Mouse (Mus musculus): ENCODE measurements around the gene Gm17374. TPM values are rescaled to one million over a fixed set of nuclear protein-coding genes. Genes with fewer than 3 reads are reported as not detected.
A peak's percentile ranks its signal among the peaks of the same experiment; 100 is the strongest.
"Not testable (repeated sequence)": the region's sequence is repeated elsewhere in the genome, so short reads cannot be mapped to it uniquely, and the experiment has no call there.

Gm17374 gene
- polyA plus RNA-seq, 1 experiment from 2014 or later: not detected

- peak within 1 kb of the TSS; percentile 95 for H3K9ac ChIP-seq (ENCODE audit: low read depth, low read length)
- WGBS (ENCODE audit: insufficient replicate concordance): under 1% methylated on average over 43 of the region's 43 CpGs
- peaks cover 3% of the 10 kb centered on the region; the same call in 1 of the 2 replicates for H3K36me3 ChIP-seq (ENCODE audit: control insufficient read depth, insufficient read depth, low read length)
- H3K4me2 ChIP-seq: peak within 1 kb of the TSS; percentile 70
- peak within 1 kb of the TSS; percentile 97 for H3K4me3 ChIP-seq (ENCODE audit: low read depth, low read length)
- no peaks in the 10 kb centered on the region for H3K27me3 ChIP-seq (ENCODE audit: control insufficient read depth, insufficient read depth, low read length)
- peak; percentile 98 for ATAC-seq (replicated peaks; ENCODE audit: insufficient number of reproducible peaks, low FRiP score, low TSS enrichment)
- H3K4me1 ChIP-seq (ENCODE audit: control insufficient read depth, insufficient read depth, low read length): peaks cover 3% of the 10 kb centered on the region
- H3K27ac ChIP-seq (ENCODE audit: low read depth, low read length): peak within 1 kb of the TSS; percentile 88
- no peaks in the 10 kb centered on the region for H3K9me3 ChIP-seq (replicated peaks; ENCODE audit: control insufficient read depth, low read length)
These were observed 18.4 kb downstream of the Gm17374 start, which contains the start of the genes Esf1 and Ndufaf5 for GRCm38 (mm10) chr2:140170127-140170802. TSS of gene Esf1 (minus strand) at chr2:140170564. TSS of gene Ndufaf5 (plus strand) at chr2:140170649.

- H3K9ac ChIP-seq (ENCODE audit: low read depth, low read length): peak overlapping the region; percentile 95
These were observed 19.1 kb downstream of the Gm17374 start for GRCm38 (mm10) chr2:140170803-140171553.

GRCm38 (mm10) chr2:140185685-140186210, 33.9 kb downstream of the Gm17374 start:
- not testable (repeated sequence) for H3K27me3 ChIP-seq (ENCODE audit: control insufficient read depth, insufficient read depth, low read length); H3K9me3 ChIP-seq (replicated peaks; ENCODE audit: control insufficient read depth, low read length); H3K27ac ChIP-seq (ENCODE audit: low read depth, low read length); ATAC-seq (replicated peaks; ENCODE audit: insufficient number of reproducible peaks, low FRiP score, low TSS enrichment); H3K4me3 ChIP-seq (ENCODE audit: low read depth, low read length); H3K4me1 ChIP-seq (ENCODE audit: control insufficient read depth, insufficient read depth, low read length); H3K4me2 ChIP-seq; H3K9ac ChIP-seq (ENCODE audit: low read depth, low read length); H3K36me3 ChIP-seq (ENCODE audit: control insufficient read depth, insufficient read depth, low read length)
- 92% methylated on average over 3 of the region's 3 CpGs for WGBS (ENCODE audit: insufficient replicate concordance)

More at GRCm38 (mm10) chr2:140170803-140171553, 19.1 kb downstream of the Gm17374 start:
- Histone ChIP-seq H3K4me1 (ENCODE audit: control insufficient read depth, insufficient read depth, low read length) (peaks cover 3% of the 10 kb centered on the region), H3K36me3 (ENCODE audit: control insufficient read depth, insufficient read depth, low read length) (peaks cover 3% of the 10 kb centered on the region; the same call in 1 of the 2 replicates), H3K9me3 (replicated peaks; ENCODE audit: control insufficient read depth, low read length) (no peaks in the 10 kb centered on the region), H3K27me3 (ENCODE audit: control insufficient read depth, insufficient read depth, low read length) (no peaks in the 10 kb centered on the region), H3K27ac (ENCODE audit: low read depth, low read length) (peak overlapping the region; percentile 88), H3K4me2 (peak overlapping the region; percentile 70), H3K4me3 (ENCODE audit: low read depth, low read length) (peak overlapping the region; percentile 97)
- WGBS (ENCODE audit: insufficient replicate concordance): 6% methylated on average over 28 of the region's 28 CpGs
- peak; percentile 84 for ATAC-seq (replicated peaks; ENCODE audit: insufficient number of reproducible peaks, low FRiP score, low TSS enrichment)

GRCm38 (mm10) chr2:140200713-140201112, 48.9 kb downstream of the Gm17374 start:
- Histone ChIP-seq H3K4me3 (ENCODE audit: low read depth, low read length) (no peak overlapping the region), H3K27me3 (ENCODE audit: control insufficient read depth, insufficient read depth, low read length) (no peaks in the 10 kb centered on the region), H3K36me3 (ENCODE audit: control insufficient read depth, insufficient read depth, low read length) (peaks cover 4% of the 10 kb centered on the region; the same call in 1 of the 2 replicates), H3K4me1 (ENCODE audit: control insufficient read depth, insufficient read depth, low read length) (peaks cover 3% of the 10 kb centered on the region; the same call in 1 of the 2 replicates), H3K9ac (ENCODE audit: low read depth, low read length) (no peak overlapping the region), H3K27ac (ENCODE audit: low read depth, low read length) (no peak overlapping the region), H3K9me3 (replicated peaks; ENCODE audit: control insufficient read depth, low read length) (no peaks in the 10 kb centered on the region), H3K4me2 (no peak overlapping the region)
- whole genome bisulfite sequencing (ENCODE audit: insufficient replicate concordance): 70% methylated on average over 2 of the region's 2 CpGs
- no peak for ATAC-seq (replicated peaks; ENCODE audit: insufficient number of reproducible peaks, low FRiP score, low TSS enrichment)

- no peaks in the 10 kb centered on the region for H3K9me3 ChIP-seq (replicated peaks; ENCODE audit: control insufficient read depth, low read length)
- H3K4me3 ChIP-seq (ENCODE audit: low read depth, low read length): no peak overlapping the region
- WGBS (ENCODE audit: insufficient replicate concordance): 50% methylated on average over 5 of the region's 5 CpGs
- H3K36me3 ChIP-seq (ENCODE audit: control insufficient read depth, insufficient read depth, low read length): peaks cover 4% of the 10 kb centered on the region; the same call in 1 of the 2 replicates
- H3K27me3 ChIP-seq (ENCODE audit: control insufficient read depth, insufficient read depth, low read length): no peaks in the 10 kb centered on the region
- peak overlapping the region; percentile 78 for H3K27ac ChIP-seq (ENCODE audit: low read depth, low read length)
- peak overlapping the region; percentile 40 for H3K4me2 ChIP-seq
- peaks cover 3% of the 10 kb centered on the region; the same call in 1 of the 2 replicates for H3K4me1 ChIP-seq (ENCODE audit: control insufficient read depth, insufficient read depth, low read length)
- H3K9ac ChIP-seq (ENCODE audit: low read depth, low read length): no peak overlapping the region
- peak; percentile 41 for ATAC-seq (replicated peaks; ENCODE audit: insufficient number of reproducible peaks, low FRiP score, low TSS enrichment)
These were observed 50.7 kb downstream of the Gm17374 start for GRCm38 (mm10) chr2:140202573-140202972.

Other genes with a start within 250 kb of the Gm17374 start
- gene Tasp1, start 85.2 kb upstream of the Gm17374 start, polyA plus RNA-seq (2014; fragmentation: Nextera tagmentation; extraction: Ambion mirVana): 14.7 and 15.5 TPM in 2 replicates
- gene Esf1, start 18.5 kb downstream of the Gm17374 start, polyA plus RNA-seq (2014; fragmentation: Nextera tagmentation; extraction: Ambion mirVana): 20.7 and 21.5 TPM in 2 replicates
- 36.1 and 37.6 TPM in 2 replicates for gene Ndufaf5, start 18.6 kb downstream of the Gm17374 start, polyA plus RNA-seq (2014; fragmentation: Nextera tagmentation; extraction: Ambion mirVana)
- not detected in 2 replicates for gene Sel1l2, start 237.7 kb downstream of the Gm17374 start, polyA plus RNA-seq (2014; fragmentation: Nextera tagmentation; extraction: Ambion mirVana)
- 20.5 and 27.7 TPM in 2 replicates for gene Macrod2, start 243.3 kb downstream of the Gm17374 start, polyA plus RNA-seq (2014; fragmentation: Nextera tagmentation; extraction: Ambion mirVana)

All from heart, embryonic 11.5 days (tissue).